Mouse (Mus musculus) 416B (cell line): ENCODE data around the gene Piwil4.

Experiments used
- DNase-seq: peaks from one replicate; pipeline ENCODE4 v3.0.0; 2011; ENCODE audit warnings: low read depth

Gene Piwil4

GRCm38 (mm10) chr9:14740151-14740924 lies at the start of gene Piwil4:
TSS of gene Piwil4 (minus strand) at chr9:14740733.
- DNase-seq, result no peak

GRCm38 (mm10) chr9:14787356-14787755 lies 46.8 kb upstream of the Piwil4 start:
- DNase-seq, result no peak

- DNase-seq, result peak; percentile 99
These were observed 43.8 kb upstream of the Piwil4 start, which contains the start of the genes Mre11a and Ankrd49 for GRCm38 (mm10) chr9:14784039-14785002. TSS of gene Mre11a (plus strand) at chr9:14784654. TSS of gene Ankrd49 (minus strand) at chr9:14784856.

- no peak for DNase-seq
These were observed 37.8 kb upstream of the Piwil4 start for GRCm38 (mm10) chr9:14778341-14778740.

- peak; percentile 66 for DNase-seq
These were observed 33.3 kb upstream of the Piwil4 start for GRCm38 (mm10) chr9:14773813-14774212.

GRCm38 (mm10) chr9:14772074-14772473 lies 31.5 kb upstream of the Piwil4 start:
- peak; percentile 75 for DNase-seq

- DNase-seq, result peak; percentile 76
These were observed 30.4 kb upstream of the Piwil4 start, which contains the start of gene 1700012B09Rik for GRCm38 (mm10) chr9:14770803-14771471. TSS of gene 1700012B09Rik (minus strand) at chr9:14771030.

- no peak for DNase-seq
These were observed 29.3 kb upstream of the Piwil4 start for GRCm38 (mm10) chr9:14769811-14770210.

GRCm38 (mm10) chr9:14764765-14765164 lies 24.2 kb upstream of the Piwil4 start:
- DNase-seq, result peak; percentile 54

- DNase-seq, result peak; percentile 59
These were observed 18.7 kb upstream of the Piwil4 start for GRCm38 (mm10) chr9:14759261-14759660.

- DNase-seq, result peak; percentile 79
These were observed 18.1 kb upstream of the Piwil4 start for GRCm38 (mm10) chr9:14758590-14758989.

- DNase-seq, result no peak
These were observed 13.9 kb upstream of the Piwil4 start for GRCm38 (mm10) chr9:14754469-14754868.

GRCm38 (mm10) chr9:14753947-14754346 lies 13.4 kb upstream of the Piwil4 start:
- no peak for DNase-seq

GRCm38 (mm10) chr9:14752001-14752522 lies 11.5 kb upstream of the Piwil4 start, which contains the start of gene Fut4:
TSS of gene Fut4 (minus strand) at chr9:14752393.
- no peak for DNase-seq

- DNase-seq, result no peak
These were observed 11.0 kb upstream of the Piwil4 start for GRCm38 (mm10) chr9:14751503-14752000.

GRCm38 (mm10) chr9:14750901-14751502 lies 10.5 kb upstream of the Piwil4 start:
- DNase-seq, result no peak

- peak; percentile 54 for DNase-seq
These were observed 909 bp downstream of the Piwil4 start for GRCm38 (mm10) chr9:14739498-14740150.

- peak; percentile 10 for DNase-seq
These were observed 9.5 kb downstream of the Piwil4 start for GRCm38 (mm10) chr9:14730941-14731541.

GRCm38 (mm10) chr9:14728365-14728764 lies 12.2 kb downstream of the Piwil4 start:
- DNase-seq, result no peak

GRCm38 (mm10) chr9:14726629-14727028 lies 13.9 kb downstream of the Piwil4 start:
- no peak for DNase-seq
